Mouse (Mus musculus) stomach, postnatal 0 days (tissue): Measurements from ENCODE around the gene Ugt1a6a.
"Not testable (repeated sequence)": the region's sequence is repeated elsewhere in the genome, so short reads cannot be mapped to it uniquely, and the experiment has no call there.

ENCODE experiments used
- CTCF ChIP-seq: IDR thresholded peaks from 2 replicates; pipeline ENCODE4 v1.5.1; 2016; ENCODE audit warnings: antibody characterized with exemption, low read depth, mild to moderate bottlenecking, moderate library complexity
- EP300 ChIP-seq: optimal IDR thresholded peaks from 2 replicates; pipeline ENCODE3; 2016; ENCODE audit warnings: antibody characterized with exemption

GRCm38 (mm10) chr1:88098546-88098945 lies 36.1 kb upstream of the Ugt1a6a start:
- not testable (repeated sequence) for TF ChIP-seq CTCF, EP300
